Mouse (Mus musculus) stomach, postnatal 0 days (tissue): ENCODE results near the gene Six2. TPM values are rescaled to one million over a fixed set of nuclear protein-coding genes. Genes with fewer than 3 reads are reported as not detected.

Source experiments
- ATAC-seq: fragments of 200-750 bp; cut with Nextera tagmentation; 2 replicates; pipeline ENCODE4 v1.8.0; 2017; ENCODE audit not compliant: low FRiP score, low TSS enrichment
- DNase-seq: peaks from one replicate; pipeline ENCODE4 v3.0.0-alpha.2; 2016; ENCODE audit warnings: low spot score
- H3K27ac ChIP-seq: fragments of 300-500 bp; sonication (generic); replicated peaks from 2 replicates; pipeline ENCODE4 v1.5.1; 2014; ENCODE audit warnings: mild to moderate bottlenecking, control low read depth
- H3K27me3 ChIP-seq: fragments of 300-500 bp; sonication (generic); 2 replicates; pipeline ENCODE4 v1.6.1; 2014; ENCODE audit warnings: low read length; ENCODE audit not compliant: control insufficient read depth, insufficient read depth
- H3K36me3 ChIP-seq: fragments of 300-500 bp; sonication (generic); 2 replicates; pipeline ENCODE4 v1.6.1; 2014; ENCODE audit warnings: low read length, mixed read lengths; ENCODE audit not compliant: control insufficient read depth, insufficient read depth
- H3K4me1 ChIP-seq: fragments of 300-500 bp; sonication (generic); replicated peaks from 2 replicates; pipeline ENCODE4 v1.6.1; 2014; ENCODE audit warnings: antibody characterized with exemption; ENCODE audit not compliant: control insufficient read depth, insufficient read depth
- H3K4me2 ChIP-seq: fragments of 300-500 bp; sonication (generic); replicated peaks from 2 replicates; pipeline ENCODE4 v1.6.1; 2014; ENCODE audit warnings: low read depth, mild to moderate bottlenecking, control low read depth, moderate library complexity
- H3K4me3 ChIP-seq: fragments of 300-500 bp; sonication (generic); 2 replicates; pipeline ENCODE4 v1.5.1; 2014; ENCODE audit warnings: low read depth, low read length, control low read depth
- H3K9ac ChIP-seq: fragments of 300-500 bp; sonication (generic); 2 replicates; pipeline ENCODE4 v1.6.1; 2014; ENCODE audit warnings: mild to moderate bottlenecking, low read length, control low read depth, mixed read lengths
- H3K9me3 ChIP-seq: fragments of 300-500 bp; sonication (generic); 2 replicates; pipeline ENCODE4 v1.6.1; 2016; ENCODE audit warnings: low read length; ENCODE audit not compliant: control insufficient read depth
- CTCF ChIP-seq: IDR thresholded peaks from 2 replicates; pipeline ENCODE4 v1.5.1; 2016; ENCODE audit warnings: antibody characterized with exemption, low read depth, mild to moderate bottlenecking, moderate library complexity
- EP300 ChIP-seq: optimal IDR thresholded peaks from 2 replicates; pipeline ENCODE3; 2016; ENCODE audit warnings: antibody characterized with exemption
- WGBS: fragments of 180-500 bp; shearing (Covaris S2); extraction: QIAGEN DNeasy Blood & Tissue Kit; methylation state at CpG from one replicate; pipeline ENCODE4 v1.1.7; 2014; 5-methylcytosine and 5-hydroxymethylcytosine counted together
- polyA plus RNA-seq: library from polyadenylated mRNA; unstranded; fragments of >200 nt; fragmentation: Nextera tagmentation; extraction: Ambion mirVana; gene quantifications from 2 replicates; pipeline ENCODE4 v1.2.1, GENCODE M21; 2015

Gene Six2
- polyA plus RNA-seq, 1 experiment from 2014 or later, result 2.6 TPM

- no peak for ATAC-seq
- H3K27me3 ChIP-seq, result no peaks in the 10 kb centered on the region
- no peak overlapping the region for H3K4me2 ChIP-seq
Measured at GRCm38 (mm10) chr17:85664202-85664601, 23.9 kb downstream of the Six2 start.

GRCm38 (mm10) chr17:85661521-85661920 is 26.6 kb downstream of the Six2 start:
- H3K4me1 ChIP-seq, result no peaks in the 10 kb centered on the region
- H3K27ac ChIP-seq, result 0 out of 2 replicates have a peak overlapping the region, but pooled peaks have one; percentile 45
- 56% methylated on average over 5 of the region's 5 CpGs for WGBS
- no peaks in the 10 kb centered on the region for H3K36me3 ChIP-seq
- H3K4me3 ChIP-seq, result no peak overlapping the region
- no peak for DNase-seq
- no peak for TF ChIP-seq EP300
- no peak for TF ChIP-seq CTCF
- no peaks in the 10 kb centered on the region for H3K9me3 ChIP-seq
- no peaks in the 10 kb centered on the region for H3K27me3 ChIP-seq
- H3K9ac ChIP-seq, result no peak overlapping the region
- no peak overlapping the region for H3K4me2 ChIP-seq
- no peak for ATAC-seq

More at GRCm38 (mm10) chr17:85664202-85664601, 23.9 kb downstream of the Six2 start:
- DNase-seq, result no peak
- Histone ChIP-seq H3K4me1 (no peaks in the 10 kb centered on the region), H3K9me3 (no peaks in the 10 kb centered on the region), H3K36me3 (no peaks in the 10 kb centered on the region), H3K9ac (no peak overlapping the region), H3K4me3 (no peak overlapping the region), H3K27ac (no peak overlapping the region)
- TF ChIP-seq CTCF (no peak), EP300 (no peak)
- 33% methylated on average over 2 of the region's 2 CpGs for WGBS

GRCm38 (mm10) chr17:85660016-85660415 is 28.1 kb downstream of the Six2 start:
- ATAC-seq (no peak), DNase-seq (no peak)
- no peaks in the 10 kb centered on the region for H3K27me3 ChIP-seq
- H3K27ac ChIP-seq, result no peak overlapping the region
- no peak overlapping the region for H3K4me3 ChIP-seq
- H3K36me3 ChIP-seq, result no peaks in the 10 kb centered on the region
- H3K4me1 ChIP-seq, result no peaks in the 10 kb centered on the region
- TF ChIP-seq CTCF (no peak), EP300 (no peak)
- no peak overlapping the region for H3K4me2 ChIP-seq
- 83% methylated on average over 1 of the region's 1 CpGs for WGBS
- no peaks in the 10 kb centered on the region for H3K9me3 ChIP-seq
- no peak overlapping the region for H3K9ac ChIP-seq

- peak overlapping the region; percentile 20; the same call in 1 of the 2 replicates for H3K4me3 ChIP-seq
- peak; percentile 56 for DNase-seq
- peaks cover 2% of the 10 kb centered on the region; the same call in 1 of the 2 replicates for H3K27me3 ChIP-seq
- no peaks in the 10 kb centered on the region for H3K9me3 ChIP-seq
- H3K36me3 ChIP-seq, result no peaks in the 10 kb centered on the region
- no peaks in the 10 kb centered on the region for H3K4me1 ChIP-seq
- ATAC-seq, result peak; percentile 23; the same call in 1 of the 2 replicates
- H3K27ac ChIP-seq, result no peak overlapping the region
- no peak overlapping the region for H3K9ac ChIP-seq
- WGBS, result 8% methylated on average over 36 of the region's 36 CpGs
- peak overlapping the region; percentile 58 for H3K4me2 ChIP-seq
- TF ChIP-seq EP300, result no peak
- peak; percentile 81 for TF ChIP-seq CTCF
Measured at GRCm38 (mm10) chr17:85645718-85646665, 42.1 kb downstream of the Six2 start.

GRCm38 (mm10) chr17:85645312-85645711 is 42.8 kb downstream of the Six2 start:
- DNase-seq (no peak), ATAC-seq (no peak)
- WGBS, result 19% methylated on average over 11 of the region's 12 CpGs
- Histone ChIP-seq H3K4me1 (no peaks in the 10 kb centered on the region), H3K4me3 (peak overlapping the region; percentile 20; the same call in 1 of the 2 replicates), H3K4me2 (peak overlapping the region; percentile 58), H3K36me3 (no peaks in the 10 kb centered on the region), H3K27me3 (peaks cover 2% of the 10 kb centered on the region; the same call in 1 of the 2 replicates), H3K9ac (no peak overlapping the region), H3K9me3 (no peaks in the 10 kb centered on the region), H3K27ac (0 out of 2 replicates have a peak overlapping the region, but pooled peaks have one; percentile 45)
- TF ChIP-seq EP300 (no peak), CTCF (no peak)

GRCm38 (mm10) chr17:85637876-85638275 is 50.2 kb downstream of the Six2 start:
- no peaks in the 10 kb centered on the region for H3K4me1 ChIP-seq
- no peak overlapping the region for H3K27ac ChIP-seq
- H3K9me3 ChIP-seq, result no peaks in the 10 kb centered on the region
- no peak overlapping the region for H3K9ac ChIP-seq
- WGBS, result 49% methylated on average over 5 of the region's 6 CpGs
- no peak overlapping the region for H3K4me2 ChIP-seq
- no peak overlapping the region for H3K4me3 ChIP-seq
- ATAC-seq (no peak), DNase-seq (no peak)
- H3K27me3 ChIP-seq, result no peaks in the 10 kb centered on the region; the same call in 1 of the 2 replicates
- no peaks in the 10 kb centered on the region for H3K36me3 ChIP-seq
- TF ChIP-seq EP300, result no peak
- TF ChIP-seq CTCF, result no peak

Other genes with a start within 250 kb of the Six2 start
- not detected in 2 replicates for gene Six3, start 74.7 kb downstream of the Six2 start, polyA plus RNA-seq